Mouse (Mus musculus): Measurements from ENCODE around the gene Camta2.

DNA sequence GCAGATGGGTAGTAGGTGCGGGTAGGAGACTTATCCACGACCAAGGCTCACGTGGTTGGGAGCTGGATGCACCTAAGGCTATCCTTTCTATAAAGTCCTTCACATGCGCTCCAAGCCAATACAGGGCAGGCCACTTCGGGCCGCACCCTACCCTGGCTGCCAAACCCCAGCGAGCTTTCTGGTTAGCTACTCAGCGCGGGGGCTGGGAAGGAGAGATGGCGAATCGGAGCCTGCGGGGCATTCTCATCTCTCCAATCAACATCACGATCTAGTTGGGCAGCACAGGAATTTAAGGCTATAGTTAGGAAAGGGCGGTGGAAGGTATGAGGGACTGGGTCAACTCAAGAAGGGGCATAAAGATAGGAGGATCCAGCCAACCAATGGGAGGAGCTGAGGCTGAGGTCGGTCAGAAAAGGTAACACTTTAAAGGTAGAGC, 19.6 kb downstream of the Camta2 start:
- no peak for TF ChIP-seq EP300 (IDR thresholded peaks at IDR 0.05; ENCODE audit: low read depth)
- no peak for TF ChIP-seq CTCF (IDR thresholded peaks at IDR 0.05; ENCODE audit: low read depth)
